Mouse (Mus musculus): ENCODE results near the gene Gm1043.

- TF ChIP-seq HCFC1 (IDR thresholded peaks at IDR 0.05; ENCODE audit: borderline replicate concordance, insufficient read depth, low read length) (no peak), ZC3H11A (IDR thresholded peaks at IDR 0.05; ENCODE audit: borderline replicate concordance, low read depth, low read length) (no peak), ZNF384 (IDR thresholded peaks at IDR 0.05; ENCODE audit: low read depth, low read length) (no peak), CHD2 (IDR thresholded peaks at IDR 0.05; ENCODE audit: low read depth, low read length) (no peak)
These were observed 99.4 kb downstream of the Gm1043 start for GRCm38 (mm10) chr5:37184605-37185004.
